Mouse (Mus musculus) heart, adult 2 months (tissue): ENCODE measurements around the gene Fbxl2.

Source experiments
- CTCF ChIP-seq: fragments of 200-600 bp; IDR thresholded peaks from 2 replicates; pipeline ENCODE4 v1.8.1; 2022; ENCODE audit warnings: antibody characterized with exemption, mild to moderate bottlenecking, moderate library complexity
- POLR2A ChIP-seq: fragments of 200-500 bp; IDR thresholded peaks from 2 replicates; pipeline ENCODE4 v1.6.1; 2011; ENCODE audit warnings: mild to moderate bottlenecking, low read depth, low read length, control low read depth; ENCODE audit not compliant: insufficient read depth

- TF ChIP-seq CTCF (no peak), POLR2A (no peak)
These were observed 38.1 kb downstream of the Fbxl2 start for GRCm38 (mm10) chr9:114007850-114008350.
